Mouse (Mus musculus) neural tube, embryonic 12.5 days (tissue): Measurements from ENCODE around the gene Fkbp5. TPM values are rescaled to one million over a fixed set of nuclear protein-coding genes. Genes with fewer than 3 reads are reported as not detected.

Experiments used
- ATAC-seq: fragments of 200-750 bp; cut with Nextera tagmentation; 2 replicates; pipeline ENCODE4 v1.8.0; 2017; ENCODE audit warnings: low read depth, mild to moderate bottlenecking, moderate TSS enrichment, moderate library complexity; ENCODE audit not compliant: low FRiP score
- H3K27ac ChIP-seq: fragments of 300-500 bp; sonication (generic); 2 replicates; pipeline ENCODE4 v1.5.1; 2016
- H3K27me3 ChIP-seq: fragments of 300-500 bp; sonication (generic); replicated peaks from 2 replicates; pipeline ENCODE4 v1.6.1; 2016; ENCODE audit warnings: mild to moderate bottlenecking
- H3K36me3 ChIP-seq: fragments of 300-500 bp; sonication (generic); 2 replicates; pipeline ENCODE4 v1.6.1; 2016; ENCODE audit warnings: mild to moderate bottlenecking
- H3K4me1 ChIP-seq: fragments of 300-500 bp; sonication (generic); 2 replicates; pipeline ENCODE4 v1.6.1; 2016
- H3K4me2 ChIP-seq: fragments of 300-500 bp; sonication (generic); replicated peaks from 2 replicates; pipeline ENCODE4 v1.6.1; 2016; ENCODE audit warnings: mild to moderate bottlenecking
- H3K4me3 ChIP-seq: fragments of 300-500 bp; sonication (generic); 2 replicates; pipeline ENCODE4 v1.5.1; 2016
- H3K9ac ChIP-seq: fragments of 300-500 bp; sonication (generic); 2 replicates; pipeline ENCODE4 v1.6.1; 2016; ENCODE audit warnings: mild to moderate bottlenecking
- H3K9me3 ChIP-seq: fragments of 300-500 bp; sonication (generic); 2 replicates; pipeline ENCODE4 v1.6.1; 2016; ENCODE audit warnings: mild to moderate bottlenecking
- WGBS: fragments of 180-500 bp; shearing (Covaris S2); methylation state at CpG from one replicate; pipeline ENCODE4 v1.1.7; 2016; 5-methylcytosine and 5-hydroxymethylcytosine counted together
- polyA plus RNA-seq: library from polyadenylated mRNA; unstranded; fragments of >200 nt; fragmentation: Nextera tagmentation; extraction: Ambion mirVana; gene quantifications from 2 replicates; pipeline ENCODE4 v1.2.1, GENCODE M21; 2016

The Fkbp5 gene
- polyA plus RNA-seq, 1 experiment from 2014 or later, result 34.1 TPM

GRCm38 (mm10) chr17:28511616-28512541 lies 5.4 kb downstream of the Fkbp5 start:
- Histone ChIP-seq H3K4me3 (no peak overlapping the region), H3K4me2 (peak overlapping the region; percentile 50; the same call in 1 of the 2 replicates), H3K9ac (no peak overlapping the region), H3K9me3 (no peaks in the 10 kb centered on the region), H3K36me3 (no peaks in the 10 kb centered on the region), H3K27me3 (peaks cover 7% of the 10 kb centered on the region; the same call in 1 of the 2 replicates), H3K27ac (no peak overlapping the region), H3K4me1 (peaks cover 26% of the 10 kb centered on the region)
- 45% methylated on average over 9 of the region's 9 CpGs for WGBS
- ATAC-seq, result no peak

- H3K4me3 ChIP-seq, result no peak overlapping the region; the same call in 1 of the 2 replicates
- 5% methylated on average over 28 of the region's 28 CpGs for WGBS
- no peaks in the 10 kb centered on the region for H3K36me3 ChIP-seq
- H3K4me2 ChIP-seq, result peak overlapping the region; percentile 50
- no peak for ATAC-seq
- peaks cover 23% of the 10 kb centered on the region for H3K4me1 ChIP-seq
- no peaks in the 10 kb centered on the region for H3K9me3 ChIP-seq
- 0 out of 2 replicates have a peak overlapping the region, but pooled peaks have one; percentile 17 for H3K9ac ChIP-seq
- no peak overlapping the region for H3K27ac ChIP-seq
- peaks cover 2% of the 10 kb centered on the region; the same call in 1 of the 2 replicates for H3K27me3 ChIP-seq
Observed at GRCm38 (mm10) chr17:28510445-28511342, 6.6 kb downstream of the Fkbp5 start.

- Histone ChIP-seq H3K4me1 (peaks cover 16% of the 10 kb centered on the region), H3K4me2 (no peak overlapping the region), H3K9ac (no peak overlapping the region), H3K27ac (no peak overlapping the region), H3K9me3 (no peaks in the 10 kb centered on the region), H3K27me3 (no peaks in the 10 kb centered on the region; the same call in 1 of the 2 replicates), H3K36me3 (no peaks in the 10 kb centered on the region), H3K4me3 (no peak overlapping the region)
- 40% methylated on average over 5 of the region's 5 CpGs for WGBS
- no peak for ATAC-seq
Observed at GRCm38 (mm10) chr17:28507496-28507895, 9.8 kb downstream of the Fkbp5 start.

- H3K27ac ChIP-seq, result no peak overlapping the region
- H3K9ac ChIP-seq, result no peak overlapping the region
Observed at GRCm38 (mm10) chr17:28506895-28507294, 10.4 kb downstream of the Fkbp5 start.

GRCm38 (mm10) chr17:28505591-28505990 lies 11.7 kb downstream of the Fkbp5 start:
- Histone ChIP-seq H3K27ac (no peak overlapping the region), H3K4me3 (no peak overlapping the region), H3K4me2 (no peak overlapping the region), H3K4me1 (peaks cover 4% of the 10 kb centered on the region), H3K9ac (no peak overlapping the region), H3K27me3 (no peaks in the 10 kb centered on the region), H3K36me3 (no peaks in the 10 kb centered on the region), H3K9me3 (no peaks in the 10 kb centered on the region)
- no peak for ATAC-seq
- WGBS, result 93% methylated on average over 4 of the region's 4 CpGs

More at GRCm38 (mm10) chr17:28506895-28507294, 10.4 kb downstream of the Fkbp5 start:
- H3K36me3 ChIP-seq, result no peaks in the 10 kb centered on the region
- no peaks in the 10 kb centered on the region; the same call in 1 of the 2 replicates for H3K27me3 ChIP-seq
- H3K4me3 ChIP-seq, result no peak overlapping the region
- WGBS, result 33% methylated on average over 5 of the region's 5 CpGs
- peaks cover 15% of the 10 kb centered on the region for H3K4me1 ChIP-seq
- no peaks in the 10 kb centered on the region for H3K9me3 ChIP-seq
- no peak overlapping the region for H3K4me2 ChIP-seq
- ATAC-seq, result no peak

GRCm38 (mm10) chr17:28504182-28504581 lies 13.1 kb downstream of the Fkbp5 start:
- Histone ChIP-seq H3K36me3 (no peaks in the 10 kb centered on the region), H3K27ac (no peak overlapping the region), H3K27me3 (no peaks in the 10 kb centered on the region), H3K4me1 (no peaks in the 10 kb centered on the region), H3K4me2 (no peak overlapping the region), H3K9ac (no peak overlapping the region), H3K9me3 (no peaks in the 10 kb centered on the region), H3K4me3 (no peak overlapping the region)
- 81% methylated on average over 6 of the region's 6 CpGs for WGBS
- ATAC-seq, result no peak

- H3K27ac ChIP-seq, result no peak overlapping the region
- H3K4me3 ChIP-seq, result no peak overlapping the region
- H3K9me3 ChIP-seq, result no peaks in the 10 kb centered on the region
- WGBS, result 76% methylated on average over 7 of the region's 7 CpGs
- H3K27me3 ChIP-seq, result no peaks in the 10 kb centered on the region
- no peaks in the 10 kb centered on the region for H3K36me3 ChIP-seq
- H3K9ac ChIP-seq, result no peak overlapping the region
- ATAC-seq, result no peak
- H3K4me1 ChIP-seq, result no peaks in the 10 kb centered on the region
- no peak overlapping the region for H3K4me2 ChIP-seq
Observed at GRCm38 (mm10) chr17:28502196-28502821, 15.0 kb downstream of the Fkbp5 start.

GRCm38 (mm10) chr17:28500465-28500864 lies 16.9 kb downstream of the Fkbp5 start:
- ATAC-seq, result no peak
- Histone ChIP-seq H3K4me1 (no peaks in the 10 kb centered on the region), H3K4me2 (no peak overlapping the region), H3K9ac (no peak overlapping the region), H3K27ac (no peak overlapping the region), H3K27me3 (no peaks in the 10 kb centered on the region), H3K36me3 (no peaks in the 10 kb centered on the region), H3K4me3 (no peak overlapping the region), H3K9me3 (peaks cover 6% of the 10 kb centered on the region; the same call in 1 of the 2 replicates)
- WGBS, result 66% methylated on average over 3 of the region's 3 CpGs

GRCm38 (mm10) chr17:28499190-28499589 lies 18.1 kb downstream of the Fkbp5 start:
- no peak overlapping the region for H3K4me2 ChIP-seq
- H3K4me1 ChIP-seq, result no peaks in the 10 kb centered on the region
- no peak overlapping the region for H3K9ac ChIP-seq
- peaks cover 6% of the 10 kb centered on the region; the same call in 1 of the 2 replicates for H3K9me3 ChIP-seq
- H3K4me3 ChIP-seq, result no peak overlapping the region
- H3K27ac ChIP-seq, result no peak overlapping the region
- no peaks in the 10 kb centered on the region for H3K27me3 ChIP-seq
- WGBS, result 80% methylated on average over 2 of the region's 2 CpGs
- ATAC-seq, result no peak
- no peaks in the 10 kb centered on the region for H3K36me3 ChIP-seq

- Histone ChIP-seq H3K4me3 (no peak overlapping the region), H3K4me2 (no peak overlapping the region), H3K9ac (no peak overlapping the region), H3K4me1 (peaks cover 5% of the 10 kb centered on the region), H3K9me3 (peaks cover 6% of the 10 kb centered on the region; the same call in 1 of the 2 replicates), H3K27me3 (no peaks in the 10 kb centered on the region), H3K36me3 (no peaks in the 10 kb centered on the region), H3K27ac (no peak overlapping the region)
- ATAC-seq, result no peak
- 95% methylated on average over 8 of the region's 8 CpGs for WGBS
Observed at GRCm38 (mm10) chr17:28495832-28496231, 21.5 kb downstream of the Fkbp5 start.

- 66% methylated on average over 14 of the region's 14 CpGs for WGBS
- H3K9me3 ChIP-seq, result no peaks in the 10 kb centered on the region
- H3K36me3 ChIP-seq, result no peaks in the 10 kb centered on the region
- peaks cover 7% of the 10 kb centered on the region for H3K4me1 ChIP-seq
- H3K9ac ChIP-seq, result no peak overlapping the region
- ATAC-seq, result no peak
- H3K4me2 ChIP-seq, result no peak overlapping the region
- H3K27ac ChIP-seq, result no peak overlapping the region
- no peak overlapping the region for H3K4me3 ChIP-seq
- no peaks in the 10 kb centered on the region for H3K27me3 ChIP-seq
Observed at GRCm38 (mm10) chr17:28491035-28491770, 26.1 kb downstream of the Fkbp5 start.
